Mouse (Mus musculus) forebrain, embryonic 13.5 days (tissue): ENCODE data around the gene Rab33b. TPM values are rescaled to one million over a fixed set of nuclear protein-coding genes. Genes with fewer than 3 reads are reported as not detected.
A peak's percentile ranks its signal among the peaks of the same experiment; 100 is the strongest.

Experiments used
- ATAC-seq: fragments of 200-750 bp; cut with Nextera tagmentation; 2 replicates; pipeline ENCODE4 v1.8.0; 2017
- H3K27ac ChIP-seq: fragments of 300-500 bp; sonication (generic); 2 replicates; pipeline ENCODE4 v1.5.1; 2015; ENCODE audit warnings: inconsistent platforms, mild to moderate bottlenecking, moderate library complexity
- H3K27me3 ChIP-seq: fragments of 300-500 bp; sonication (generic); 2 replicates; pipeline ENCODE4 v1.6.1; 2015; ENCODE audit warnings: mild to moderate bottlenecking, inconsistent platforms
- H3K36me3 ChIP-seq: fragments of 300-500 bp; sonication (generic); 2 replicates; pipeline ENCODE4 v1.6.1; 2015; ENCODE audit warnings: mild to moderate bottlenecking, inconsistent platforms; ENCODE audit not compliant: poor library complexity, severe bottlenecking
- H3K4me1 ChIP-seq: fragments of 300-500 bp; sonication (generic); 2 replicates; pipeline ENCODE4 v1.6.1; 2015; ENCODE audit warnings: inconsistent platforms
- H3K4me2 ChIP-seq: fragments of 300-500 bp; sonication (generic); 2 replicates; pipeline ENCODE4 v1.6.1; 2015; ENCODE audit warnings: inconsistent platforms, mild to moderate bottlenecking, moderate library complexity
- H3K4me3 ChIP-seq: fragments of 300-500 bp; sonication (generic); 2 replicates; pipeline ENCODE4 v1.5.1; 2015; ENCODE audit warnings: mild to moderate bottlenecking, inconsistent platforms
- H3K9ac ChIP-seq: fragments of 300-500 bp; sonication (generic); 2 replicates; pipeline ENCODE4 v1.6.1; 2015; ENCODE audit warnings: mild to moderate bottlenecking, inconsistent platforms
- H3K9me3 ChIP-seq: fragments of 300-500 bp; sonication (generic); replicated peaks from 2 replicates; pipeline ENCODE4 v1.6.1; 2016; ENCODE audit warnings: inconsistent platforms
- WGBS: fragments of 180-500 bp; shearing (Covaris S2); methylation state at CpG from one replicate; pipeline ENCODE4 v1.1.7; 2015; 5-methylcytosine and 5-hydroxymethylcytosine counted together
- polyA plus RNA-seq: library from polyadenylated mRNA; unstranded; fragments of >200 nt; fragmentation: Nextera tagmentation; extraction: Ambion mirVana; gene quantifications from 2 replicates; pipeline ENCODE4 v1.2.1, GENCODE M21; 2015

Gene Rab33b
- polyA plus RNA-seq, 1 experiment from 2014 or later = 19.5 TPM

- Histone ChIP-seq H3K4me2 (peak overlapping the region; percentile 23), H3K9me3 (no peaks in the 10 kb centered on the region), H3K27ac (peak overlapping the region; percentile 76), H3K4me3 (no peak overlapping the region), H3K4me1 (peaks cover 26% of the 10 kb centered on the region), H3K36me3 (peaks cover 45% of the 10 kb centered on the region), H3K9ac (no peak overlapping the region), H3K27me3 (no peaks in the 10 kb centered on the region)
- WGBS = 31% methylated on average over 19 of the region's 19 CpGs
- peak; percentile 88 for ATAC-seq
Measured at GRCm38 (mm10) chr3:51544442-51545128, 60.9 kb downstream of the Rab33b start.

Other genes with a start within 250 kb of the Rab33b start
- gene Elf2, start 143.3 kb upstream of the Rab33b start, polyA plus RNA-seq = 55.9 and 60.1 TPM in 2 replicates
- gene Mgarp, start 87.2 kb upstream of the Rab33b start, polyA plus RNA-seq = 1.5 and 2.2 TPM in 2 replicates
- 798 and 924 TPM in 2 replicates for gene Ndufc1, start 74.9 kb upstream of the Rab33b start, polyA plus RNA-seq
- gene Naa15, start 68.8 kb upstream of the Rab33b start, polyA plus RNA-seq = 59.8 and 60.5 TPM in 2 replicates
- 5.1 TPM in 2 replicates for gene Setd7, start 77.0 kb downstream of the Rab33b start, polyA plus RNA-seq
- 0.37 and 0.96 TPM in 2 replicates for gene Mgst2, start 176.4 kb downstream of the Rab33b start, polyA plus RNA-seq